Mouse (Mus musculus) brown adipose tissue, adult 24 weeks (tissue): ENCODE results near the gene Agtrap. TPM values are rescaled to one million over a fixed set of nuclear protein-coding genes. Genes with fewer than 3 reads are reported as not detected.
A peak's percentile ranks its signal among the peaks of the same experiment; 100 is the strongest.

Experiments used
- H3K27ac ChIP-seq: fragments of 200-500 bp; replicated peaks from 2 replicates; pipeline ENCODE4 v1.5.1; 2012; ENCODE audit warnings: low read depth, mild to moderate bottlenecking, low read length
- H3K4me1 ChIP-seq: fragments of 200-500 bp; 2 replicates; pipeline ENCODE4 v1.6.1; 2012; ENCODE audit warnings: low read length, mixed read lengths; ENCODE audit not compliant: control insufficient read depth, insufficient read depth, insufficient read length
- H3K4me3 ChIP-seq: fragments of 200-500 bp; 2 replicates; pipeline ENCODE4 v1.5.1; 2012; ENCODE audit warnings: low read depth, mild to moderate bottlenecking, low read length, moderate library complexity; ENCODE audit not compliant: insufficient read depth
- polyA plus RNA-seq: library from polyadenylated mRNA; stranded (reverse); fragments of >200 nt; gene quantifications from 2 replicates; pipeline ENCODE4 v1.2.4, GENCODE M21; 2012; ENCODE audit not compliant: missing spikeins, insufficient read depth, insufficient read length

Agtrap gene
- polyA plus RNA-seq, 1 experiment: 8.2 TPM

DNA sequence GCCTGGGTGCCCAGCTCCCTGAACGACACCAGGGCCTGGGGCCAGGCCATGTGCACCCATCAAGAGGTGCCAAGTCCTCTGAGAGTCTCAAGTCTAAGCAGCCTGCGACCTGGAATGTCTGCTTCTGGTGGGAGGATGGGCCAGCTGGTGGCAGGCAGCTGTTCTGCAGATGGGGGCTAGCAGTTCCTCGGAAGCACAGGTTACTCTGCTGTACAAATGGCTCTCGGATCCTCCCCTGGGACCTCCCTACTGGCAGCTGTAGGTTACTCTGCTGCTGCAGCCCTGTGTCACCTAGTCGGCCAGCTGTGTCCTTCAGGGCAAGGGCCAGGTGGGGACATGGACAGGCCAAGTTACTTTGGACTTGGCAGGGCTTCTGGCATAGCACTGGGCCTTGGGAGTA, 16.3 kb downstream of the Agtrap start:
- Histone ChIP-seq H3K4me3 (no peak overlapping the region), H3K4me1 (peaks cover 11% of the 10 kb centered on the region; the same call in 1 of the 2 replicates), H3K27ac (no peak overlapping the region)

DNA sequence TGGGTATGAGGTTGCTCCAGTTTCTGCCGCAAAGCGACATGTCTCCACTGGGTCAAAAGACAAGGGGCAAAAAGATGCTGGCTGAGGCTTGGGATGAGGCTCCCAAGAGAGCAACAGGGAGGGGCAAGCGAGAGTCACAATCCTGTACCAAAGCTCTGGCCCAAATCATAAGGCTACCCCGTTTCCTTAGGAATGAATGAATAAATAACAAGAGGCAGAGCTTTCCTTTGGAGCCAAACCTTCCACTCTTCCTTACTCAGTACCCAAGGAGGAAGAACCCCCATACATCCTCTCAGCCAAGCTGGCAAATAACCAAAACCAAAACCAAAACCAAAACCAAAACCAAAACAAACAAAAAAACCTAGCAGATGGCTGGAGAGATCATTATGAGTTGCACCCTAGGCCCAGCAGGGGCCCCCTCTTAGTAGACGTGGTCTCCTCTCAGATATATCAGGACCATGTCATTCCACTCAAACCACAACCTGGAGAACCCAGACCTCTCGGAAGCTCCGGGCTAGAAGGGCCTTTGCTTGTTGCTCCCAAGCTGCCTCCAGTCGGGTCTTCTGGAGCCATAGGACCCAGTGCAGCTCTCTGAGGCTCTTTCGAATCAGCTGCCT, 18.1 kb downstream of the Agtrap start:
- Histone ChIP-seq H3K27ac (no peak overlapping the region), H3K4me3 (no peak overlapping the region), H3K4me1 (peaks cover 16% of the 10 kb centered on the region)

DNA sequence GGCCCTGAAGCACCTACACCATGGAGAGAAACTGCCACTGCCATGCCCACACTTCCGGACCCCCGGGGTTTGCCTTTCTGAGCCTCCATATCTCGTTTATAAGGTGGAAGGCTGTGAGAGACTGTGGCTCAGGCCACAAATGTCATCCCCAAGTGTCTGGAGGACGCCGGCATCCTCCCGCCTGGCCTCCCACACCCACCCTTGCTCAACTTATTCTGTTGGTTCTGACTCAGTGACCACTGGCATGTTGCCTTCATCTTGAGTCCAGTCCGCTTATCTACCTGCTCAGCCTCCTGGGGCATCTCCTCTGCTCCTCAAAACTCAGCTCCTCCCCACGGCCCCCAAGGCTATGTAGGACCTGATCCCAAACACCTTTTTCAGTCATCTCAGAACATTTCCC, 20.5 kb downstream of the Agtrap start:
- H3K27ac ChIP-seq: no peak overlapping the region
- H3K4me1 ChIP-seq: peaks cover 16% of the 10 kb centered on the region

DNA sequence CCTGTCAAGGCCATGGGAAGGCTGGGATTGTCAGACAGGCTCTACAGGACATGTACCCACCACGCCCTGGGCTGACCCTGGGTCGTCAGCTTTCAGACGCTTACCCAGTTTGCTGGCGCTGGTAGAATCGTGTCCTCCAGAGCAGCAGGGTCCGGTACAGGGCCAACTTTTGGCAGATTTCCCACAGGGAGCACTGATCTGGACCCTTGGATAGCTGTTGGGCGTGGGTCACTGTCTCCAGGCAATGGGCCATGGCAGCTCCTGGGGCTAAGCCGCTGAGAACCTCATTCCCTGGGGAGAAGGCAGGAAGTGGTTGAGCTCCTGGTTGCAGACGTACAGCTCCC, 21.5 kb downstream of the Agtrap start:
- H3K4me1 ChIP-seq: peaks cover 12% of the 10 kb centered on the region
- peak overlapping the region; percentile 32 for H3K4me3 ChIP-seq
- H3K27ac ChIP-seq: peak overlapping the region; percentile 44

More for the DNA sequence above, 20.5 kb downstream of the Agtrap start:
- no peak overlapping the region for H3K4me3 ChIP-seq

DNA sequence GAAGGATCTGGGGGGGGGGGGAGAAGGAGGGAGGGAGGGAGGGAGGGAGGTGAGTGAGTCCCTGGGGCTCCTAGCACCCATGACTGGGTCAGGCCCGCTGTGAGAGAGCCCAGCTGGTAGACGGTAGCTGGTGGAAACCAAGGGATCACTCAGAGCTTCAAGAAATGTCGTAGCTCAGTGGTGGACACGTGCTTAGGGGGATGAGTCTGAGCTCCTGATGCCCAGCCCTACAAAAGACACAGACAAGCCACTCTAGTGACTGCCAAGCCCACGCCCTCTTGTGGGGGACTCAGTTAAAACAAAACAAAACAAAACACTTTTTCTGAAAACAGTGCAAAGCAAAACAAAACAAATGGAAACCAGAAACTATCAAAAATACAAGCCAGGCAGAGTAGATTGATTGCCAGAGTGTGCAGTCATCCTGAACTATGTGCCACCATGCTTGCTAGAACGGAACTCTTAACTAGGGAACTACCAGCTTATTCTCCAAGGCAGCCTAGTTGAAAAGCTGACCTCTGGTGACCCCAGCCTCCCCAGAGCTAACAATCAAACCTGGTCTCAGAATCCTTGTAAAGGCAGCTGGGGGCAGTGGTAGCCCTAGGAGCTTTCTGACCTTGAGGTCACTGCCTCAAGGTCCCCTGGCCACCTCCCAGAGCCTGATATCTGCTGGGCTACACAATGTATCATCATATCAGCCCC, 22.0 kb downstream of the Agtrap start:
- H3K27ac ChIP-seq: peak overlapping the region; percentile 44
- H3K4me3 ChIP-seq: peak overlapping the region; percentile 32
- H3K4me1 ChIP-seq: peaks cover 12% of the 10 kb centered on the region

DNA sequence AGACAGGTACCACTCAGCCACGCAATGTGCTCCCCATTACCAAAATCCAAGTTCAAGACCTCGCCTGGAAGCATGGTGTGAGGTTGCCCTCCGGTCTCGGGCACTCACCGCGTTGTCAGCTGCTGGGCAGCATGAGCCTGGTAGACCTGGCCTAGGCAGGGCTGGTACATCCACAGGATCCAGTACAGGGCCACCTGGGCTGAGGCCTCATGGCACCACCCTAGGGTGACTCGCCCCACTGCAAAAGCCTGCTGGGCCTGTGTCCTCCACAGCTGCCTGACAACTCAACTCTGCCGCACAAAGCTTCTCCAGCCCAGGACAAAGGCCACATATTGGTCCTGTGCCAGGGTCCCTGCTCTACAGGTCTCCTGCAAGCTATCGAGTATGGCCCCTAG, 26.7 kb downstream of the Agtrap start:
- Histone ChIP-seq H3K27ac (no peak overlapping the region), H3K4me3 (no peak overlapping the region), H3K4me1 (peaks cover under 1% of the 10 kb centered on the region)

DNA sequence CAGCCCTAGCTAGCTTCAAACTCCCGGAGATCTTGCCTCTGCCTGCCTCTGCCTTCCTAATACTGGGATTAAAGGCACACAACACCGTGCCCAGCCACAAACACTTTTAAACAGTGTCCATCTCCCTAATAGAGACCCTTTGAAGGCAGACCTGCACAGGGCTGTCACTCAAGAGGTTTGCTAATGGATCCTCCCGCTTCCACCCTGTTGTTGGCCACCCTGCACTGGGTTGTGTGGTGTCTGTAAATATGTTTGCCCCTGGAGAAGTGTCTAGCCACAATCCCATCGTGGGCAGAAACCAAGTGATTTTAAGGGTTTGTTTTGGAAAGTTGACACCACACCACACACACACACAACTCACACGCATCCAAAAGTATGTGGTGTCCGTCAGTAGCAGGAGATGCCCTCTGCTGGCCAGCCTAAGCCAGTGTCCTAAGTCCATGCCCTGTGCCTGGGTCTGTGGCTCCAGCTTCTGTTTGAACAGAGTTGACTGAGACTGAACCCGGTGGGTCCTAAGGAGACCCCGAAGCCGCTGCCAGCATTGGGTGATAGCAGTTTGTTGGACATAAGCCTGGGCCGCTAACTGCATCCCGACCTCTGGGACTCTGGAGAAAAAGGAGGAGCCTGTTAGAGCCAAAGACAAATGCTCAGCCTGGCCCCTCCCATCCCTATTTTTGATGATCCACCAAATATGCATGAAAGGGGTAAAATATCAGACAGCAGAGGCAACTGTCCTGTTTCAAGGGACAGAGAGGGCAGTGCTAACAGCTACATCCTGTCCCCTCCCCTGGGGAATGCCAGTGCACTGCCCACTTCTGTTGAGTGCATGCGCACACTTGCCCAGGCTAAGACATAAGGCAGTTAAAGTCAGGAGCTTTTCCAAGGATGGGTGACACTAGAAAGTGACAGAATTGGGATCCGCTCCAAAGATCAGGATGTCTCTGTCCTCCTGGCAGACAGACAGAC, 27.4 kb downstream of the Agtrap start:
- Histone ChIP-seq H3K27ac (no peak overlapping the region), H3K4me1 (no peaks in the 10 kb centered on the region), H3K4me3 (no peak overlapping the region)

DNA sequence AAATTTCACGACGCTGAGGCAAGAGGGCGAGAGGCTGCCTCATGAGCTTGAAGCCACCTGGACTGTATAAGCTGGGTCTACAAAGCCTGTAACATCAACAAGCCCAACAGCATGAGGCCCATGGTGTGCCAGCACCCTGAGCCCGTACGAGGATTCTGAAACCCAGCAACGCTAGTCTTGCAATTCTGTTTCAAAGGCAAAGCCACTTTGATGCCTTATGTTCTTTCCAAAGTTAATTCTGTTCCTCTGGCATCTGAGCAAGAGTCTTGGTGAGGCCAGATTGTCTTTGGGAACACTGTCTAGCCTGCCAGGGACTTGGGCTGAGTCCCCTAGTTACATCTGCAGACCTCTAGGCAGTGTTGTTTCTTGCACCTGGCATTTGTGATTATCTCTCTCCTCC, 28.8 kb downstream of the Agtrap start:
- no peaks in the 10 kb centered on the region for H3K4me1 ChIP-seq
- no peak overlapping the region for H3K27ac ChIP-seq
- H3K4me3 ChIP-seq: no peak overlapping the region

DNA sequence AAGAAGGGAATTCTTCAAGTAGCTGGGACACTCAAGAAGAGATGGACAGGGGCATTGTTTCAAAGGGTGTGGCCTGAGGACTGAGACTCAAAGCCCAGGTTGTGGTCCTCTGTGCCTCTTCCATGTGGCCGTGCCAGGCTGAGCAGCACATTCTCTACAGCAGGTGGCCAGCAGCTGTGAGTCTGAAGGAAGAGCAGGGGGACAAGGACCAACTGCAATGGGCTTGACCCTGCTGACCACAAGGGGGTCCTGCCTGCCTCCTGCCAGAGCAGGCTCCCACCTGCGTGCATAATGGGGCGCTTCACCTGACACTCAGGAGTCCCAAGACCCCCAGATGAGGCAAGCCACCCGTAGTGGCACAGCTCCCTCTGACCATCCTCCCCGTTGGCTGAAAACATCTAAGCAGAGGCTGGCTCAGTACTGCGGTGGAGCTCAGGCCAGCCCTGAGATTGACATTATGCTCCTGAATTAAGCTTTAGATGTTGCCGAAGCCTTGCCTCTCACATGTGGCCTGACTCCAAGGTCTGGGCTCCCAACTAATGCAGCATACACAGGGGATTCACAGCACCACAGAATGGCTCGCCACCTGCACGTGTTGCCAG, 29.5 kb downstream of the Agtrap start:
- H3K27ac ChIP-seq: no peak overlapping the region
- no peaks in the 10 kb centered on the region for H3K4me1 ChIP-seq
- H3K4me3 ChIP-seq: no peak overlapping the region

DNA sequence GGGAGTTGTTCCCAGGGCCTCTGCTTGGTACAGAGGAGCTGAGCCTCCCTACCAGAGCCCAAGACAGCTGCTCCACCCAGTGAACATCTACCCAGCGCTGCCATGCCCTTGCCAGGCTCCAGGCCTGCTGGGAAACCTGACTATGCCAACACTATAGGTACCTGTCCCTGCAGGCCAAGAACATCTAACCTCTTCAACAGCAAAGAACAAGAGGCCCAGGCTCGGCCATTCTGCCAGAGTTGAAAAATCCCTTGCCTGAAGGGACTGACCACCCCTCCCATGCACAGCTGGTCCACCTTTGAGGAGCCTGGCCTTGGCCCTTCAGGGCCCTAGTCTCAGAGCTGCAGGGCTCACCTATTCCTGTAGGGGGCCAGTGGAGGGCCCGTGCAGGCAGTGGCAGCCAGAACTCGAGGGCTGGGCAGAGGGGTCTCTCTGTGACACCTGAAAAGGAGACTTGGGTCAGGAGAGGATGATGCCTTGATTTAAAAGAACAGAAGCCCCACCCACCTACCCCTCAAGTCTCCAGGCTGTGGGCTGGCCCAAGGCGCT, 30.1 kb downstream of the Agtrap start:
- Histone ChIP-seq H3K4me3 (no peak overlapping the region), H3K4me1 (no peaks in the 10 kb centered on the region), H3K27ac (no peak overlapping the region)

DNA sequence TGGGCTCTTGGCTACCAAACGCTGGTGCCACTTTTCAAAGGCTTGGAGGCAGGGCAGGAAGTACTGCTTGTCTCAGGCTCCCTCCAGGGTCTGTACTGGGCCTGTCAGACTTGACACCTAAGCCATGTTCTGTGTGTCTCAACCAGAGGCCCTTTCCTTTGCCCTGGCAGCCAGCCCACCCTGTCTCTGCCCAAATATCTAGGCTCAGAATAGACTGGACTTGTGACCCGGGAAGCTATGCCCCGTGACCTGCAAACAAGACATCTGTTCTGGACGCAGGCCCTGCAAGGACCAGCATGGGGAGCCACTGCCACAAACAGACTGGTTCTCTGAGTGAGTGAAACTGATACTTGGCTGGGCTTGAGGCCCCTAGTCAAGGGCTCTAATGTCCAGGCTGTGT, 31.0 kb downstream of the Agtrap start:
- no peak overlapping the region for H3K4me3 ChIP-seq
- H3K4me1 ChIP-seq: no peaks in the 10 kb centered on the region
- 0 out of 2 replicates have a peak overlapping the region, but pooled peaks have one; percentile 16 for H3K27ac ChIP-seq

DNA sequence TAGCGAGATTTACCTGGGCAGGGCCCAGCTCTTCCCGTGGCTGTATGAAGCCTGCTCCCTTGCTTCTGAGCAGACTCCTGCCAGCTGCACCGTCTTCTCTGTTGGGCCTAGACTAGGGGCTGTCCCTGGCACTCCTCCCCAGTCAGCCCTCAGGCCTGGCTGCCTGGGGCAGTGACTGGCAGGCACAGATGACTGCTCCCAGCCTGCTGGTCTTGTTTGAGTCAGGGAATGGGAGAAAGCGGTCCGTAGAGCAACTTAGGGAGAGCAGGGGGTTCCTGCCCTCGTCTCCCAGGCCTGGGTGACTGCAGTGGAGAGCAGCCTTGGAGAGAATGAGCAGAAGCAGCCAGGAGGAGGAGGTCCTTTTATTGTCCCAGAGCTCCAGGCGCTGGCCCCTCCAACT, 31.6 kb downstream of the Agtrap start:
- Histone ChIP-seq H3K27ac (no peak overlapping the region), H3K4me1 (no peaks in the 10 kb centered on the region), H3K4me3 (no peak overlapping the region)

DNA sequence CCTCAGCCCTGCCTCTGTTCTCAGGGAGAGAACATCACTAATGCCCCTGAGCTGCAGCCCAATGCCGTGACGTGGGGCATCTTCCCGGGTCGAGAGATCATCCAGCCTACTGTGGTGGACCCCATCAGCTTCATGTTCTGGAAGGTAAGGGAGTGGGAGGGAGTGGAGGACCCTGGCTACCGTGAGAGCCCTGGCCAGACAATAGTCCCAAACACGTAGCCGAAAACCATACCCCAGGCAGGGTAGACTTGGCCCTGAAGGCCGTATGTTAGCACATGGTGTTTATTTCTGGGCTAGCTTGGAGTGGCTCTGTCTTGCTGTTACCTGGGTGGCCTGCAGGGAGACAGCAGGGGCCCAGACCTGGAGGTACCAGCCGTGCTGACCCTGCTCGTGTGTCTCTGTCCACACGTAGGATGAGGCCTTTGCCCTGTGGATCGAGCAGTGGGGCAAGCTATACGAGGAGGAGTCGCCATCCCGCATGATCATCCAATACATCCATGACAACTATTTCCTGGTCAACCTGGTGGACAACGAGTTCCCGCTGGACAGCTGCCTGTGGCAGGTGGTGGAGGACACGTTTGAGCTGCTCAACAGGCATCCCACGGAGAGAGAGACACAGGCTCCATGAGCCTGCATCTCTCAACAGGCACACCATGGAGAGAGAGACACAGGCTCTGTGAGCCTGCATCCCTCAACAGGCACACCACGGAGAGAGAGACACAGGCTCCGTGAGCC, 32.7 kb downstream of the Agtrap start:
- Histone ChIP-seq H3K4me3 (no peak overlapping the region), H3K27ac (no peak overlapping the region)

DNA sequence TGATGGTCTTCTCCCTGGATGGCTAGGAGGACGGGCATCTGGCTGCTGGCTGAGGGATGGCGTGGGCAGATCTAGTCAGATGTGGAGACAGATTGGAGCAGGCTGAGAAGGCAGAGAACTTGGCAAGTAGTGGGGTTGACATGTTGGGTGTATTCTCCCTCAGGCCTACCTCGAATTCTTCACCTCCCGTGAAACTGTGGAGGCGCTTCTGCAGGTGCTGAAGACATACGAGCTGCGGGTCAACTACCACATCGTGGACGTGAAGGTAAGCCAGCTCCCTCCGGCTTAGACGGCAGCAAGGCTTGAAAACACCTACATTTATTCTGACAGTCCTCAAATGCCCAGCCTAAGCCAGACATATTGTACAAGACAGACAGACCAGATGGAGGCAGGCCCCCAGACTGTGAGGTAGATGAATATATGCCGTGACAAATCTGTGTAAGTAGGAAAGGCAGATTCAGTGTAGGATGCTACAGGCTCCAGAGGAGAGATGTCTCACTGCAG, 34.4 kb downstream of the Agtrap start:
- Histone ChIP-seq H3K27ac (no peak overlapping the region), H3K4me1 (no peaks in the 10 kb centered on the region)

More for the DNA sequence above, 32.7 kb downstream of the Agtrap start:
- no peaks in the 10 kb centered on the region for H3K4me1 ChIP-seq

More for the DNA sequence above, 34.4 kb downstream of the Agtrap start:
- H3K4me3 ChIP-seq: no peak overlapping the region
